ENCODE assay signal across 8 mouse cellular contexts in the genomic region with DNA sequence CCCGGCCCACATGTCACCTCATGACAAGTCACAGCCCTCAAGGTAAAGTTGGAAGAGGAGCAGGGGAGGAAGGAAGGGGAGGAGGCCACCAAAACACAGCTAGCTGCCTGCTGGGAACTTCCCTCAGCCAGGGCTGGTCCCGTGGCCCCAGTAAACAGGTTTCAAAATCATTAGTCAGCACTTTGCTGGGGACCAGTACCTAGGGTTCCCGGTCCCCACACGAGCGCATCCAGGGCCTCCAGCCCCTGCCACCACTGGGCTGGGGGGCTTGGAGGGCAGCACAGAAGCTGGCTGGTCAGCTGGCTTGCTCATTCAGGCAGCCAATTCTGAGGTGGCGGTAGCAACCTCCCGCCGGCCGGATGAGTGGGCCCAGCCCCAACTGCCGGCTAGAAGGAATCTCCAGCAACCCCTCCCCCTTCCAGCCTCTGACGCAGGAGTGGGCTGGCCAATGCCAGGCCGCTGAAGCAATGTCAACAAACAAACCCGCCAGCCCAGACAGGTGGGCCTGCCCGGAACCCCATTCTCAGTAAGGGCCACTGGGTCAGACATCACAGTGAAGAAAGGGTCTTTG. TPM values are rescaled to one million over a fixed set of nuclear protein-coding genes. Genes with fewer than 3 reads are reported as not detected.
DNase-seq lines count a peak whose midpoint lies in the region; ATAC-seq and TF ChIP-seq lines count a peak whose summit lies in the region.

No protein-coding gene starts in this region.

- H3K36me3 ChIP-seq in CH12.LX (replicated peaks in 1 of 2; ENCODE audit: control insufficient read depth in 1 of 2, insufficient read depth in 1 of 2, low read length in 1 of 2), result peaks cover 0 to 22% of the 10 kb centered on the region in 2 experiments
- H3K36me3 ChIP-seq in forebrain, embryonic 11.5 days (ENCODE audit: control insufficient read depth, insufficient read depth, low read length), result no peaks in the 10 kb centered on the region
- H3K36me3 ChIP-seq in heart, embryonic 16.5 days (ENCODE audit: control insufficient read depth, insufficient read depth), result peaks cover 11% of the 10 kb centered on the region
- H3K36me3 ChIP-seq in liver, embryonic 15.5 days (replicated peaks), result peaks cover 35% of the 10 kb centered on the region
- no peaks in the 10 kb centered on the region for H3K36me3 ChIP-seq in neural tube, embryonic 11.5 days (ENCODE audit: control insufficient read depth, insufficient read depth, low read length)
- peaks cover 3% of the 10 kb centered on the region; the same call in 1 of the 2 replicates for H3K36me3 ChIP-seq in stomach, embryonic 16.5 days (ENCODE audit: control insufficient read depth, insufficient read depth, low read length)

- TF ChIP-seq RAD21 in CH12.LX (IDR thresholded peaks at IDR 0.05; ENCODE audit: low read depth, low read length), result no peak

- TF ChIP-seq POLR2A in CH12.LX (IDR thresholded peaks at IDR 0.05; ENCODE audit: low read depth, low read length), result peak; percentile 45; the same call in 1 of the 2 replicates

- peak overlapping the region; percentile 88; the same call in 1 of the 2 replicates for H3K9ac ChIP-seq in CH12.LX (ENCODE audit: insufficient read depth, low read depth)
- peak overlapping the region; percentile 44 for H3K9ac ChIP-seq in forebrain, embryonic 11.5 days (ENCODE audit: low read length)
- peak overlapping the region; percentile 97 for H3K9ac ChIP-seq in heart, embryonic 16.5 days (ENCODE audit: low read length)
- H3K9ac ChIP-seq in liver, embryonic 15.5 days, result peak overlapping the region; percentile 99
- H3K9ac ChIP-seq in neural tube, embryonic 11.5 days (ENCODE audit: low read length), result peak overlapping the region; percentile 96
- H3K9ac ChIP-seq in stomach, embryonic 16.5 days (ENCODE audit: low read length), result peak overlapping the region; percentile 98

- H3K4me2 ChIP-seq in CH12.LX (ENCODE audit: insufficient read depth, low read depth, poor library complexity, severe bottlenecking), result peak overlapping the region; percentile 92
- H3K4me2 ChIP-seq in forebrain, embryonic 11.5 days (ENCODE audit: low read depth, low read length, severe bottlenecking), result peak overlapping the region; percentile 96
- peak overlapping the region; percentile 99 for H3K4me2 ChIP-seq in heart, embryonic 16.5 days (ENCODE audit: low read depth, low read length)
- H3K4me2 ChIP-seq in liver, embryonic 15.5 days, result peak overlapping the region; percentile 88
- H3K4me2 ChIP-seq in neural tube, embryonic 11.5 days (ENCODE audit: low read depth), result peak overlapping the region; percentile 99
- H3K4me2 ChIP-seq in stomach, embryonic 16.5 days (ENCODE audit: low read depth, low read length), result peak overlapping the region; percentile 96

- 5% methylated on average over 14 of the region's 14 CpGs for WGBS in forebrain, embryonic 11.5 days
- 0% methylated on average over 14 of the region's 14 CpGs for WGBS in heart, embryonic 16.5 days
- under 1% methylated on average over 14 of the region's 14 CpGs for WGBS in liver, embryonic 15.5 days (ENCODE audit: insufficient replicate concordance)
- 4% methylated on average over 14 of the region's 14 CpGs for WGBS in neural tube, embryonic 11.5 days
- WGBS in stomach, embryonic 16.5 days, result 1% methylated on average over 14 of the region's 14 CpGs

- no peak for TF ChIP-seq EP300 in CH12.LX (IDR thresholded peaks at IDR 0.05; ENCODE audit: low read length)

- TF ChIP-seq CTCF in CH12.LX (conservative IDR thresholded peaks at IDR 0.05 in 1 of 2, IDR thresholded peaks at IDR 0.05 in 1 of 2; ENCODE audit: low read depth in 2 of 2, low read length in 2 of 2), result no peak

- H3K4me3 ChIP-seq in CH12.LX (replicated peaks in 1 of 3; ENCODE audit: low read depth in 2 of 3, low read length in 2 of 3, poor library complexity in 1 of 3), result peak overlapping the region; percentile 55 to 95 (median 79)
- peak overlapping the region; percentile 96 for H3K4me3 ChIP-seq in forebrain, embryonic 11.5 days (ENCODE audit: low read depth, low read length)
- peak overlapping the region; percentile 91 for H3K4me3 ChIP-seq in heart, embryonic 16.5 days (ENCODE audit: low read length)
- peak overlapping the region; percentile 96 for H3K4me3 ChIP-seq in liver, embryonic 15.5 days (replicated peaks)
- peak overlapping the region; percentile 94 for H3K4me3 ChIP-seq in neural tube, embryonic 11.5 days (ENCODE audit: low read depth, low read length)
- H3K4me3 ChIP-seq in stomach, embryonic 16.5 days (replicated peaks; ENCODE audit: low read length), result peak overlapping the region; percentile 87

- 0 out of 2 replicates have a peak, but pooled peaks cover 4% of the 10 kb centered on the region for H3K79me2 ChIP-seq in CH12.LX (replicated peaks; ENCODE audit: control insufficient read depth, extremely low read depth, insufficient read depth, poor library complexity, severe bottlenecking)

- in situ Hi-C loops in CH12.LX (cut with MboI; ENCODE audit: low pct_ligation_motif_present, low pct_unique_long_range_greater_than_20kb, low sequenced_read_pairs), result no loop called here

- dilution Hi-C loops in CH12.LX (cut with MboI; ENCODE audit: extremely low pct_ligation_motif_present, extremely low pct_unique_long_range_greater_than_20kb, low sequenced_read_pairs), result no loop called here

- peak overlapping the region; percentile 56 for H3K27ac ChIP-seq in CH12.LX (ENCODE audit: insufficient read depth, low read depth)
- no peak overlapping the region for H3K27ac ChIP-seq in forebrain, embryonic 11.5 days (ENCODE audit: low read depth, low read length)
- peak overlapping the region; percentile 87 for H3K27ac ChIP-seq in heart, embryonic 16.5 days (ENCODE audit: low read length)
- H3K27ac ChIP-seq in liver, embryonic 15.5 days (replicated peaks), result peak overlapping the region; percentile 93
- H3K27ac ChIP-seq in neural tube, embryonic 11.5 days (ENCODE audit: low read depth, low read length), result no peak overlapping the region
- peak overlapping the region; percentile 91 for H3K27ac ChIP-seq in stomach, embryonic 16.5 days (ENCODE audit: low read length)

- DNase-seq in CH12.LX (ENCODE audit: extremely low read depth), result peak; percentile 67
- peak; percentile 78 for DNase-seq in c-Kit-positive CD71-positive TER-119-negative erythroid progenitor cells, embryonic 14.5 days (ENCODE audit: low read depth)
- peak; percentile 89 for DNase-seq in forebrain, embryonic 11.5 days (ENCODE audit: low spot score)
- peak; percentile 95 to 96 for DNase-seq in kidney, postnatal 36 days
- peak; percentile 82 for DNase-seq in neural tube, embryonic 11.5 days (ENCODE audit: low spot score)

- no peaks in the 10 kb centered on the region for H3K9me3 ChIP-seq in CH12.LX (replicated peaks; ENCODE audit: low read length)
- no peaks in the 10 kb centered on the region for H3K9me3 ChIP-seq in forebrain, embryonic 11.5 days (ENCODE audit: control insufficient read depth, low read length)
- H3K9me3 ChIP-seq in heart, embryonic 16.5 days (replicated peaks; ENCODE audit: control insufficient read depth, low read length), result no peaks in the 10 kb centered on the region
- no peaks in the 10 kb centered on the region for H3K9me3 ChIP-seq in liver, embryonic 15.5 days (replicated peaks)
- H3K9me3 ChIP-seq in neural tube, embryonic 11.5 days (ENCODE audit: control insufficient read depth, low read length), result no peaks in the 10 kb centered on the region
- H3K9me3 ChIP-seq in stomach, embryonic 16.5 days (replicated peaks; ENCODE audit: control insufficient read depth, low read length), result no peaks in the 10 kb centered on the region

- H3K4me1 ChIP-seq in CH12.LX (ENCODE audit: control insufficient read depth in 1 of 2, insufficient read depth in 2 of 2), result peaks cover 12 to 39% of the 10 kb centered on the region in 2 experiments
- H3K4me1 ChIP-seq in forebrain, embryonic 11.5 days (replicated peaks; ENCODE audit: control insufficient read depth, insufficient read depth, low read length), result peaks cover 12% of the 10 kb centered on the region; the same call in 1 of the 2 replicates
- H3K4me1 ChIP-seq in heart, embryonic 16.5 days (ENCODE audit: control insufficient read depth, insufficient read depth, low read length), result peaks cover 24% of the 10 kb centered on the region
- H3K4me1 ChIP-seq in liver, embryonic 15.5 days (replicated peaks), result peaks cover 69% of the 10 kb centered on the region
- peaks cover 20% of the 10 kb centered on the region for H3K4me1 ChIP-seq in neural tube, embryonic 11.5 days (ENCODE audit: control insufficient read depth, insufficient read depth, low read length)
- peaks cover 32% of the 10 kb centered on the region for H3K4me1 ChIP-seq in stomach, embryonic 16.5 days (ENCODE audit: control insufficient read depth, insufficient read depth, low read length)

- peak; percentile 61 for ATAC-seq in forebrain, embryonic 11.5 days (replicated peaks; ENCODE audit: low FRiP score)
- ATAC-seq in heart, embryonic 16.5 days (replicated peaks; ENCODE audit: extremely low read depth, insufficient read depth, low FRiP score), result peak; percentile 51
- ATAC-seq in liver, embryonic 15.5 days (ENCODE audit: insufficient read depth), result peak; percentile 75
- ATAC-seq in neural tube, embryonic 11.5 days (ENCODE audit: insufficient read depth, low FRiP score, low TSS enrichment), result peak; percentile 43; the same call in 1 of the 2 replicates
- peak; percentile 59; the same call in 1 of the 2 replicates for ATAC-seq in stomach, embryonic 16.5 days (ENCODE audit: insufficient read depth, low FRiP score)

- no peaks in the 10 kb centered on the region for H3K27me3 ChIP-seq in CH12.LX (replicated peaks)
- H3K27me3 ChIP-seq in forebrain, embryonic 11.5 days (ENCODE audit: control insufficient read depth, insufficient read depth, low read length), result no peaks in the 10 kb centered on the region
- no peaks in the 10 kb centered on the region for H3K27me3 ChIP-seq in heart, embryonic 16.5 days (ENCODE audit: control insufficient read depth, insufficient read depth, low read length)
- H3K27me3 ChIP-seq in liver, embryonic 15.5 days, result no peaks in the 10 kb centered on the region
- no peaks in the 10 kb centered on the region for H3K27me3 ChIP-seq in neural tube, embryonic 11.5 days (ENCODE audit: control insufficient read depth, insufficient read depth, low read length)
- H3K27me3 ChIP-seq in stomach, embryonic 16.5 days (ENCODE audit: control insufficient read depth, insufficient read depth, low read length), result no peaks in the 10 kb centered on the region

RNA-seq across cellular contexts. Expression of a gene that starts 1.8 kb away (rescaled TPM):
- total RNA-seq in CH12.LX (2012; rRNA removed), result 6.3 and 8.4 TPM in 2 replicates
- 2.4 and 2.7 TPM in 2 replicates for total RNA-seq in CH12.LX (2014; rRNA removed)
- polyA plus RNA-seq in CH12.LX (2012; ENCODE audit: insufficient read length, low read depth), result 10.0 and 13.6 TPM in 2 replicates
- polyA plus RNA-seq in forebrain, embryonic 11.5 days (2014; fragmentation: Nextera tagmentation; extraction: Ambion mirVana), result 39.4 and 42.8 TPM in 2 replicates
- 10.0 and 13.1 TPM in 2 replicates for polyA plus RNA-seq in heart, embryonic 16.5 days (2015; fragmentation: Nextera tagmentation; extraction: Ambion mirVana)
- polyA plus RNA-seq in liver, embryonic 15.5 days (2015; fragmentation: Nextera tagmentation; extraction: Ambion mirVana), result 11.6 and 15.2 TPM in 2 replicates
- polyA plus RNA-seq in neural tube, embryonic 11.5 days (2014; fragmentation: Nextera tagmentation; extraction: Ambion mirVana), result 41.7 and 46.9 TPM in 2 replicates
- 12.0 and 12.8 TPM in 2 replicates for polyA plus RNA-seq in stomach, embryonic 16.5 days (2015; fragmentation: Nextera tagmentation; extraction: Ambion mirVana)

RNA-seq across cellular contexts. Expression of a gene that starts 27.7 kb away (rescaled TPM):
- 84.6 and 99.3 TPM in 2 replicates for total RNA-seq in CH12.LX (2012; rRNA removed)
- total RNA-seq in CH12.LX (2014; rRNA removed), result 54.4 and 59.1 TPM in 2 replicates
- 72.4 and 93.1 TPM in 2 replicates for polyA plus RNA-seq in CH12.LX (2012; ENCODE audit: insufficient read length, low read depth)
- 23.2 and 23.5 TPM in 2 replicates for polyA plus RNA-seq in forebrain, embryonic 11.5 days (2014; fragmentation: Nextera tagmentation; extraction: Ambion mirVana)
- polyA plus RNA-seq in heart, embryonic 16.5 days (2015; fragmentation: Nextera tagmentation; extraction: Ambion mirVana), result 31.3 and 33.9 TPM in 2 replicates
- 28.9 and 33.2 TPM in 2 replicates for polyA plus RNA-seq in liver, embryonic 15.5 days (2015; fragmentation: Nextera tagmentation; extraction: Ambion mirVana)
- 16.7 and 18.4 TPM in 2 replicates for polyA plus RNA-seq in neural tube, embryonic 11.5 days (2014; fragmentation: Nextera tagmentation; extraction: Ambion mirVana)
- 37.8 and 38.3 TPM in 2 replicates for polyA plus RNA-seq in stomach, embryonic 16.5 days (2015; fragmentation: Nextera tagmentation; extraction: Ambion mirVana)

RNA-seq across cellular contexts. Expression of a gene that starts 31.4 kb away (rescaled TPM):
- 39.3 and 59.5 TPM in 2 replicates for total RNA-seq in CH12.LX (2012; rRNA removed)
- 51.9 and 64.0 TPM in 2 replicates for total RNA-seq in CH12.LX (2014; rRNA removed)
- polyA plus RNA-seq in CH12.LX (2012; ENCODE audit: insufficient read length, low read depth), result 26.5 and 28.2 TPM in 2 replicates
- 18.6 TPM in 2 replicates for polyA plus RNA-seq in forebrain, embryonic 11.5 days (2014; fragmentation: Nextera tagmentation; extraction: Ambion mirVana)
- 22.5 and 23.1 TPM in 2 replicates for polyA plus RNA-seq in heart, embryonic 16.5 days (2015; fragmentation: Nextera tagmentation; extraction: Ambion mirVana)
- 51.9 and 60.4 TPM in 2 replicates for polyA plus RNA-seq in liver, embryonic 15.5 days (2015; fragmentation: Nextera tagmentation; extraction: Ambion mirVana)
- 21.1 and 21.4 TPM in 2 replicates for polyA plus RNA-seq in neural tube, embryonic 11.5 days (2014; fragmentation: Nextera tagmentation; extraction: Ambion mirVana)
- 23.9 and 28.7 TPM in 2 replicates for polyA plus RNA-seq in stomach, embryonic 16.5 days (2015; fragmentation: Nextera tagmentation; extraction: Ambion mirVana)

RNA-seq across cellular contexts. Expression of a gene that starts 31.6 kb away (rescaled TPM):
- total RNA-seq in CH12.LX (2012; rRNA removed) (22.5 and 27.6 TPM in 2 replicates), CH12.LX (2014; rRNA removed) (41.6 and 43.8 TPM in 2 replicates)
- 18.7 and 25.0 TPM in 2 replicates for polyA plus RNA-seq in CH12.LX (2012; ENCODE audit: insufficient read length, low read depth)
- 38.2 and 45.6 TPM in 2 replicates for polyA plus RNA-seq in forebrain, embryonic 11.5 days (2014; fragmentation: Nextera tagmentation; extraction: Ambion mirVana)
- polyA plus RNA-seq in heart, embryonic 16.5 days (2015; fragmentation: Nextera tagmentation; extraction: Ambion mirVana), result 17.1 and 19.0 TPM in 2 replicates
- polyA plus RNA-seq in liver, embryonic 15.5 days (2015; fragmentation: Nextera tagmentation; extraction: Ambion mirVana), result 36.6 and 37.2 TPM in 2 replicates
- polyA plus RNA-seq in neural tube, embryonic 11.5 days (2014; fragmentation: Nextera tagmentation; extraction: Ambion mirVana), result 21.1 and 24.2 TPM in 2 replicates
- polyA plus RNA-seq in stomach, embryonic 16.5 days (2015; fragmentation: Nextera tagmentation; extraction: Ambion mirVana), result 29.2 and 31.3 TPM in 2 replicates

RNA-seq across cellular contexts. Expression of a gene that starts 37.6 kb away (rescaled TPM):
- 28.6 and 30.9 TPM in 2 replicates for total RNA-seq in CH12.LX (2012; rRNA removed)
- total RNA-seq in CH12.LX (2014; rRNA removed), result 12.1 and 13.3 TPM in 2 replicates
- polyA plus RNA-seq in CH12.LX (2012; ENCODE audit: insufficient read length, low read depth), result 41.1 and 55.8 TPM in 2 replicates
- 59.0 and 76.8 TPM in 2 replicates for polyA plus RNA-seq in forebrain, embryonic 11.5 days (2014; fragmentation: Nextera tagmentation; extraction: Ambion mirVana)
- 26.0 and 28.9 TPM in 2 replicates for polyA plus RNA-seq in heart, embryonic 16.5 days (2015; fragmentation: Nextera tagmentation; extraction: Ambion mirVana)
- 20.0 and 21.3 TPM in 2 replicates for polyA plus RNA-seq in liver, embryonic 15.5 days (2015; fragmentation: Nextera tagmentation; extraction: Ambion mirVana)
- 50.4 and 50.9 TPM in 2 replicates for polyA plus RNA-seq in neural tube, embryonic 11.5 days (2014; fragmentation: Nextera tagmentation; extraction: Ambion mirVana)
- polyA plus RNA-seq in stomach, embryonic 16.5 days (2015; fragmentation: Nextera tagmentation; extraction: Ambion mirVana), result 30.8 and 42.4 TPM in 2 replicates

Comparison
In these comparisons a context has a peak if more than half of its experiments do, and no peak if none do; other contexts are left out.
1. H3K27ac ChIP-seq: peak in CH12.LX (single experiment), heart, embryonic 16.5 days (single experiment), liver, embryonic 15.5 days (single experiment) and stomach, embryonic 16.5 days (single experiment); none in forebrain, embryonic 11.5 days (single experiment) and neural tube, embryonic 11.5 days (single experiment).
2. H3K9ac ChIP-seq: peak in every context shown above with its lines; median percentile 99 in liver, embryonic 15.5 days; 98 in stomach, embryonic 16.5 days; 97 in heart, embryonic 16.5 days; 96 in neural tube, embryonic 11.5 days; 88 in CH12.LX; 44 in forebrain, embryonic 11.5 days.
3. Peak in every context shown above with its lines, with median percentiles within 50 percentile points of each other: DNase-seq, H3K4me2 ChIP-seq, H3K4me3 ChIP-seq and ATAC-seq.